Mouse (Mus musculus) kidney, postnatal 0 days (tissue): ENCODE measurements around the gene Dnah17. TPM values are rescaled to one million over a fixed set of nuclear protein-coding genes. Genes with fewer than 3 reads are reported as not detected.

Experiments
- ATAC-seq: fragments of 200-750 bp; cut with Nextera tagmentation; replicated peaks from 2 replicates; pipeline ENCODE4 v1.8.0; 2017; ENCODE audit warnings: low read depth, moderate number of reproducible peaks, moderate TSS enrichment, moderate library complexity; ENCODE audit not compliant: low FRiP score
- DNase-seq: peaks from one replicate; pipeline ENCODE4 v3.0.0-alpha.2; 2016; ENCODE audit warnings: low spot score
- H3K27ac ChIP-seq: fragments of 300-500 bp; sonication (generic); 2 replicates; pipeline ENCODE4 v1.5.1; 2014; ENCODE audit warnings: mild to moderate bottlenecking
- H3K27me3 ChIP-seq: fragments of 300-500 bp; sonication (generic); 2 replicates; pipeline ENCODE4 v1.6.1; 2014; ENCODE audit warnings: low read length, mixed read lengths; ENCODE audit not compliant: insufficient read depth
- H3K36me3 ChIP-seq: fragments of 300-500 bp; sonication (generic); 2 replicates; pipeline ENCODE4 v1.6.1; 2014; ENCODE audit warnings: low read length, mixed read lengths; ENCODE audit not compliant: insufficient read depth
- H3K4me1 ChIP-seq: fragments of 300-500 bp; sonication (generic); replicated peaks from 2 replicates; pipeline ENCODE4 v1.6.1; 2014; ENCODE audit warnings: antibody characterized with exemption, low read length, mixed read lengths; ENCODE audit not compliant: insufficient read depth
- H3K4me2 ChIP-seq: fragments of 300-500 bp; sonication (generic); 2 replicates; pipeline ENCODE4 v1.6.1; 2014; ENCODE audit warnings: mild to moderate bottlenecking, low read length, moderate library complexity, mixed read lengths
- H3K4me3 ChIP-seq: fragments of 300-500 bp; sonication (generic); replicated peaks from 2 replicates; pipeline ENCODE4 v1.5.1; 2014; ENCODE audit warnings: low read depth, low read length
- H3K9ac ChIP-seq: fragments of 300-500 bp; sonication (generic); 2 replicates; pipeline ENCODE4 v1.6.1; 2014; ENCODE audit warnings: low read depth, low read length
- H3K9me3 ChIP-seq: fragments of 300-500 bp; sonication (generic); replicated peaks from 2 replicates; pipeline ENCODE4 v1.6.1; 2016; ENCODE audit warnings: low read length, inconsistent platforms, mixed read lengths
- CTCF ChIP-seq: IDR thresholded peaks from 2 replicates; pipeline ENCODE4 v1.5.1; 2016; ENCODE audit warnings: antibody characterized with exemption, low read depth, mild to moderate bottlenecking, moderate library complexity
- WGBS: fragments of 180-500 bp; shearing (Covaris S2); extraction: QIAGEN DNeasy Blood & Tissue Kit; methylation state at CpG from one replicate; pipeline ENCODE4 v1.1.7; 2014; 5-methylcytosine and 5-hydroxymethylcytosine counted together
- microRNA-seq: library from miRNA; unstranded; fragments of <30 nt; microRNA quantifications from one replicate; pipeline ENCODE4, GENCODE M21; 2016
- polyA plus RNA-seq: library from polyadenylated mRNA; unstranded; fragments of >200 nt; fragmentation: Nextera tagmentation; extraction: Ambion mirVana; gene quantifications from 2 replicates; pipeline ENCODE4 v1.2.1, GENCODE M21; 2015

Gene Dnah17
- polyA plus RNA-seq, 1 experiment from 2014 or later = 0.12 TPM

- no peaks in the 10 kb centered on the region for H3K36me3 ChIP-seq
- WGBS = 84% methylated on average over 11 of the region's 11 CpGs
- no peak overlapping the region for H3K4me2 ChIP-seq
- no peak for TF ChIP-seq CTCF
- H3K4me1 ChIP-seq = peaks cover 23% of the 10 kb centered on the region
- DNase-seq (no peak), ATAC-seq (no peak)
- H3K27ac ChIP-seq = no peak overlapping the region
- no peaks in the 10 kb centered on the region for H3K9me3 ChIP-seq
- no peak overlapping the region for H3K4me3 ChIP-seq
- no peaks in the 10 kb centered on the region for H3K27me3 ChIP-seq
- H3K9ac ChIP-seq = no peak overlapping the region
These were observed 157.5 kb downstream of the Dnah17 start for GRCm38 (mm10) chr11:117972656-117973558.

Small RNA genes within 50 kb of the gene (microRNA-seq; reads per million reads assigned to microRNA genes)
- not detected for gene Mir6933

Other genes starting within 250 kb of the Dnah17 start
- gene Socs3, start 160.6 kb downstream of the Dnah17 start, polyA plus RNA-seq = 11.7 and 14.4 TPM in 2 replicates
- 29.6 and 32.0 TPM in 2 replicates for gene Pgs1, start 144.3 kb downstream of the Dnah17 start, polyA plus RNA-seq
- 16.7 and 17.3 TPM in 2 replicates for gene Cyth1, start 118.0 kb upstream of the Dnah17 start, polyA plus RNA-seq
- 10.9 and 11.9 TPM in 2 replicates for gene Usp36, start 159.6 kb upstream of the Dnah17 start, polyA plus RNA-seq
- 0.46 and 0.54 TPM in 2 replicates for gene Cep295nl, start 211.9 kb upstream of the Dnah17 start, polyA plus RNA-seq
- 81.0 and 88.4 TPM in 2 replicates for gene Timp2, start 225.1 kb upstream of the Dnah17 start, polyA plus RNA-seq